Mouse (Mus musculus) erythroblast, embryonic 14.5 days (primary cell): Measurements from ENCODE around the gene Mcur1. TPM values are rescaled to one million over a fixed set of nuclear protein-coding genes. Genes with fewer than 3 reads are reported as not detected.

Experiments
- H3K27me3 ChIP-seq: 2 replicates; pipeline ENCODE4 v1.6.1; 2012; ENCODE audit warnings: inconsistent platforms; ENCODE audit not compliant: control insufficient read depth
- H3K36me3 ChIP-seq: 2 replicates; pipeline ENCODE4 v1.6.1; 2012; ENCODE audit warnings: mild to moderate bottlenecking, inconsistent platforms; ENCODE audit not compliant: control insufficient read depth
- H3K4me1 ChIP-seq: 2 replicates; pipeline ENCODE4 v1.6.1; 2012; ENCODE audit warnings: inconsistent platforms; ENCODE audit not compliant: control insufficient read depth
- H3K4me3 ChIP-seq: replicated peaks from 2 replicates; pipeline ENCODE3; 2012; ENCODE audit warnings: moderate library complexity, mild to moderate bottlenecking, inconsistent platforms
- H3K9me3 ChIP-seq: 2 replicates; pipeline ENCODE4 v1.6.1; 2012; ENCODE audit warnings: low read length, inconsistent platforms, mixed read lengths; ENCODE audit not compliant: control insufficient read depth
- GATA1 ChIP-seq: IDR thresholded peaks from 2 replicates; pipeline ENCODE4 v1.6.1; 2012; ENCODE audit warnings: low read length, inconsistent platforms, mixed read lengths
- TAL1 ChIP-seq: IDR thresholded peaks from 3 replicates; pipeline ENCODE4 v1.6.1; 2012; ENCODE audit warnings: low read length, inconsistent platforms, mixed read lengths
- polyA plus RNA-seq: library from polyadenylated mRNA; stranded (reverse); fragments of >175 nt; gene quantifications from 2 replicates; pipeline ENCODE4 v1.2.3, GENCODE M21; 2012

Mcur1 gene
- polyA plus RNA-seq, 1 experiment: 0.23 TPM

DNA sequence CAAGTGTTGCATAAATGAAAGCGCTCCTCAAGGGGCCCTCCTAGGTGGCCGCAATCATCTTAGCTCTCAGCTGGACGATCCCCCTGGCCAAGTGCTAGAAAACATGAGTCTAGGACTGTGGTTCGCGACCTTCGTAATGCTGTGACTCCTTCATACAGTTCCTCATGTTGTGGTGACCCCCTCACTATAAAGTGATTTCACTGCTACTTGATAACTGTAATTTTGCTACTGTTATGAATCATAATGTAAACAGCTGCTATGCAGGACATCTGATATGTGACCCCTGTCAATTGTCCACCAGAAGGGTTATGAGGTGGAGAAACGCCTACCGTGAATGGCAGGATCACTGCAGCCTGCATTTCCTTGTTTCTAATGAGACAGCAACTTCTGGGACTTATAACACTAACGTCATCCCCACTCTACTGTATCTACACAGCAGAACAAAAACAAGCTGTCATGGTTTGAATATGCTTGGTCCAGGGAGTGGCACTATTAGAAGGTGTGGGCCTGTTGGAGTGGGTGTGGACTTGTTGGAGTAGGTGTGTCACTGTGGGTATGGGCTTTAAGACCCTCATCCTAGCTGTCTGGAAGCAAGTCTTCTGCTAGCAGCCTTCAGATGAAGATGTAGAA is 3.0 kb downstream of the Mcur1 start:
- Histone ChIP-seq H3K4me1 (peaks cover 35% of the 10 kb centered on the region), H3K27me3 (peaks cover 14% of the 10 kb centered on the region), H3K4me3 (no peak overlapping the region), H3K36me3 (peaks cover 13% of the 10 kb centered on the region), H3K9me3 (no peaks in the 10 kb centered on the region)
- no peak for TF ChIP-seq TAL1
- TF ChIP-seq GATA1: no peak

- H3K27me3 ChIP-seq: peaks cover 14% of the 10 kb centered on the region
- H3K4me1 ChIP-seq: peaks cover 23% of the 10 kb centered on the region
- no peak overlapping the region for H3K4me3 ChIP-seq
- TF ChIP-seq GATA1 (no peak), TAL1 (no peak)
- peaks cover 21% of the 10 kb centered on the region for H3K36me3 ChIP-seq
- no peaks in the 10 kb centered on the region for H3K9me3 ChIP-seq
Measured at GRCm38 (mm10) chr13:43555321-43555720, 4.7 kb downstream of the Mcur1 start.

DNA sequence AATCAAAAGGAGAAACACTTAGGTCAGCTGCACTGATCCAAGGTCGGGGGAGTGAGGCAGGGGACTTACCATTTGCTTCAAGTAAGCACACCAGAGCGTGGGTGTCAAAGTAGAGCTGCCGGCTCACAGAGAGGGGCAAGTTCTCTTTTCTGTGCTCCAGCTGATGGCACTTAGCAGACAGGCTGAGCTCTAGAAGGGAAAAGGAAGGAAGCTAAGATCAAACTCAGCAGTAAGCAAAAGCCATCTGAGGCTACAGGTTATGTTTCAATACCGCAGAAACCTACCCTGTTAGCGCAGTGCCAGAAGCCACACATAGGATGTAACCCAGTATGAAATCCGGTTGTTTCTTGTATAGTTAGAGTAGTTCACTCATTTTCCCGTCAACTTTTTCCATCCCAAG is 5.2 kb downstream of the Mcur1 start:
- H3K27me3 ChIP-seq: peaks cover 14% of the 10 kb centered on the region
- TF ChIP-seq GATA1 (no peak), TAL1 (no peak)
- no peak overlapping the region for H3K4me3 ChIP-seq
- peaks cover 25% of the 10 kb centered on the region for H3K36me3 ChIP-seq
- H3K4me1 ChIP-seq: peaks cover 19% of the 10 kb centered on the region
- H3K9me3 ChIP-seq: no peaks in the 10 kb centered on the region

DNA sequence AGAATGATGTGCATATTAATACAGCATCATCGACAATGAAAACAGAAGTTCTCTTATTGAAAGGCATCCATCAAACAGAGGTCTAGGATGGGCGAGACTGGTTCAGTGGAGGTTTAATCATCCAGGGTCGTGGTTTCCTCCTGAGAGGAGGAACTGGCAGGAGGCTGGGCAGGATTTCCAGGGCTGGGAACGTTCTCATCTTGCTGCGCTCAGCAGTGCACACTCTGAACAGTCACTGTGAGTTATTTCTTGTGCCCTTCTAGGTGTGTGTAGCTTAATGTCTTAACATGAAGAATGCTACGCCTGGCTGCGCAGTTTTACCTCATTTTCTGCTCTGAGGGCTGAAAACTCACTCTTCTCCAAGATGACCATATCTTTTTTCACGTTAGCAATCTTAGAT is 9.3 kb downstream of the Mcur1 start:
- H3K4me3 ChIP-seq: no peak overlapping the region
- no peak for TF ChIP-seq GATA1
- TF ChIP-seq TAL1: no peak
- peaks cover 41% of the 10 kb centered on the region for H3K36me3 ChIP-seq
- H3K9me3 ChIP-seq: no peaks in the 10 kb centered on the region
- H3K27me3 ChIP-seq: no peaks in the 10 kb centered on the region
- no peaks in the 10 kb centered on the region for H3K4me1 ChIP-seq

GRCm38 (mm10) chr13:43549870-43550269 is 10.1 kb downstream of the Mcur1 start:
- H3K4me1 ChIP-seq: no peaks in the 10 kb centered on the region
- H3K36me3 ChIP-seq: peaks cover 39% of the 10 kb centered on the region
- no peaks in the 10 kb centered on the region for H3K9me3 ChIP-seq
- TF ChIP-seq GATA1 (no peak), TAL1 (no peak)
- no peak overlapping the region for H3K4me3 ChIP-seq
- no peaks in the 10 kb centered on the region for H3K27me3 ChIP-seq

GRCm38 (mm10) chr13:43549078-43549698 is 10.8 kb downstream of the Mcur1 start:
- no peaks in the 10 kb centered on the region for H3K27me3 ChIP-seq
- H3K4me1 ChIP-seq: no peaks in the 10 kb centered on the region
- peaks cover 37% of the 10 kb centered on the region for H3K36me3 ChIP-seq
- no peak overlapping the region for H3K4me3 ChIP-seq
- no peak for TF ChIP-seq TAL1
- TF ChIP-seq GATA1: no peak
- H3K9me3 ChIP-seq: no peaks in the 10 kb centered on the region

GRCm38 (mm10) chr13:43548617-43549016 is 11.4 kb downstream of the Mcur1 start:
- H3K36me3 ChIP-seq: peaks cover 40% of the 10 kb centered on the region
- no peak overlapping the region for H3K4me3 ChIP-seq
- TF ChIP-seq TAL1 (no peak), GATA1 (no peak)
- no peaks in the 10 kb centered on the region for H3K27me3 ChIP-seq
- H3K4me1 ChIP-seq: no peaks in the 10 kb centered on the region
- H3K9me3 ChIP-seq: no peaks in the 10 kb centered on the region

DNA sequence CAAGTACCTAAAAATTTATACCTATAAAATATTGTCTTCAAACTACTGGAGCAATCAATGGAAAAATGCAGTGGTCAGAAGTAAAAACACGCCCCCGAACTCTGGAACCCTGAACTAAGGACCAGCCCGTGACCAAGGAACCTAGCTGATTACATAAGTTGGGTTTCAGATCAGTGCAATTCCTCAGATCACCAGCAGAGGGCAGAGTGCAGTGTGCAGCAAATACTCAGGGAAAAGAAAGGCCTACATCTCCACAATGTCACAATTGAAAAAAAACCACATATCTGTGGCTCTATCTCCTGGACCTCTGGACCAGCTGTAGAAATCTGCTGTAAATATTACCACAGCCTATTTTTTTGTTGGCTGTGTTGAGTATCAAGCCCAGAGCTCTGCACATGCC is 13.1 kb downstream of the Mcur1 start:
- TF ChIP-seq TAL1 (no peak), GATA1 (no peak)

DNA sequence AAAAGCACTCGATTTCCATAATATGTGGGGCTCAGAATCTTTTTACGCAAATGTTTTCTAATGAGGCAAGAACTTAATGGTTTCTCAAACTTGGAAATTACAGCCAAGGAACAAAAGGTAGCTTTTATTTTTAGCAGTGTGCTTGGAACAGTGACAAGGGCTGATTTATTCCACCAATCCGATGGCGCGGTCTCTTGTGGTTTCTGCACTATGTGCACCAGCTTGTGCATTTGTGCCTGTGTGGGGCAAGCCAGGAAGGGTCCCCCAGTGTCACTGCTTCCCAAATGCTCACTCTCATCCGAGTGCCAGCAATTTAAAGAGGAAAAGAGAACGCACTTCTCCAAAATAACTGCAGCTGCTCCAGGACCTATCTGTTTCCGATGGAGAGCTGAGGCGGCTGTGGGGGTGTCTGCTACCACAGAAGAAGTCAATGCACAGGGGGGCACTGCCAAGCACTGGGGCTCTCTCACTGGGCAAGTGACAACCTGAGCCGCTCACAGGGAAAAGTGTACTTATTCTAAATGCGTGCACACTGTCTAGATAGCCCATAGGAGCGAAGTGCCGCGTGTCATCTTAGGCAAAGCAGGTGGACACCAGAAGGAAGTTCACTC is 19.7 kb downstream of the Mcur1 start:
- no peak for TF ChIP-seq TAL1
- no peak for TF ChIP-seq GATA1
- no peaks in the 10 kb centered on the region; the same call in 1 of the 2 replicates for H3K27me3 ChIP-seq
- H3K4me3 ChIP-seq: no peak overlapping the region
- H3K9me3 ChIP-seq: no peaks in the 10 kb centered on the region
- H3K4me1 ChIP-seq: no peaks in the 10 kb centered on the region
- H3K36me3 ChIP-seq: peaks cover 7% of the 10 kb centered on the region; the same call in 1 of the 2 replicates

More for the DNA sequence above, 13.1 kb downstream of the Mcur1 start:
- peaks cover 38% of the 10 kb centered on the region for H3K36me3 ChIP-seq
- H3K4me3 ChIP-seq: no peak overlapping the region
- H3K27me3 ChIP-seq: no peaks in the 10 kb centered on the region
- no peaks in the 10 kb centered on the region for H3K9me3 ChIP-seq
- H3K4me1 ChIP-seq: no peaks in the 10 kb centered on the region
